Mouse (Mus musculus) heart, adult 11 months (tissue): ENCODE data around the gene Slc25a54.

Source experiments
- DNase-seq: peaks from one replicate; pipeline ENCODE4 v3.0.0; 2022

Slc25a54 gene

GRCm38 (mm10) chr3:109125531-109125930 lies 45.3 kb downstream of the Slc25a54 start:
- peak; percentile 80 for DNase-seq

GRCm38 (mm10) chr3:109129768-109130167 lies 49.5 kb downstream of the Slc25a54 start:
- DNase-seq = peak; percentile 85

GRCm38 (mm10) chr3:109132966-109133365 lies 52.7 kb downstream of the Slc25a54 start:
- peak; percentile 63 for DNase-seq

- peak; percentile 79 for DNase-seq
Observed at GRCm38 (mm10) chr3:109134036-109134435, 53.8 kb downstream of the Slc25a54 start.

- DNase-seq = peak; percentile 22
Observed at GRCm38 (mm10) chr3:109135352-109135751, 55.1 kb downstream of the Slc25a54 start.

GRCm38 (mm10) chr3:109152561-109152960 lies 72.3 kb downstream of the Slc25a54 start:
- DNase-seq = peak; percentile 72

- DNase-seq = peak; percentile 24
Observed at GRCm38 (mm10) chr3:109153410-109153809, 73.1 kb downstream of the Slc25a54 start.

- DNase-seq = peak; percentile 21
Observed at GRCm38 (mm10) chr3:109155926-109156669, 75.8 kb downstream of the Slc25a54 start.

- DNase-seq = peak; percentile 25
Observed at GRCm38 (mm10) chr3:109157481-109157880, 77.2 kb downstream of the Slc25a54 start.

GRCm38 (mm10) chr3:109164088-109164487 lies 83.8 kb downstream of the Slc25a54 start:
- DNase-seq = peak; percentile 54

- no peak for DNase-seq
Observed at GRCm38 (mm10) chr3:109164644-109165043, 84.4 kb downstream of the Slc25a54 start.

GRCm38 (mm10) chr3:109165214-109165829 lies 85.1 kb downstream of the Slc25a54 start:
- DNase-seq = peak; percentile 30
